Mouse (Mus musculus) left cerebral cortex, adult 18-20 months (tissue): ENCODE data around the gene Nme3. TPM values are rescaled to one million over a fixed set of nuclear protein-coding genes. Genes with fewer than 3 reads are reported as not detected.

Experiments used
- total RNA-seq, 2 experiments: library from RNA; stranded (reverse); gene quantifications; 2 replicates each; pipeline ENCODE4 v1.2.3; 2021

Gene Nme3
- total RNA-seq, 2 experiments from 2014 or later = 51.8 to 54.1 TPM

Other genes with a start within 250 kb of the Nme3 start
- 10 to 100 TPM; 47.3 to 52.7 TPM for gene Slc9a3r2, start 246.2 kb upstream of the Nme3 start, total RNA-seq
- gene Npw, start 238.0 kb upstream of the Nme3 start, total RNA-seq = 1 to 10 TPM; 2.1 TPM
- gene Zfp598, start 226.8 kb upstream of the Nme3 start, total RNA-seq = 10 to 100 TPM; 41.4 to 45.5 TPM
- gene Syngr3, start 206.5 kb upstream of the Nme3 start, total RNA-seq = 100 to 1,000 TPM; 191 to 195 TPM
- gene Gfer, start 200.3 kb upstream of the Nme3 start, total RNA-seq = 10 to 100 TPM; 20.6 to 23.9 TPM
- 1 to 10 TPM; 1.9 to 2.1 TPM for gene Noxo1, start 200.3 kb upstream of the Nme3 start, total RNA-seq
- 10 to 100 TPM; 28.5 to 30.5 TPM for gene Tbl3, start 188.8 kb upstream of the Nme3 start, total RNA-seq
- gene Rnf151, start 178.4 kb upstream of the Nme3 start, total RNA-seq = under 1 TPM in 1 of 2 experiments, not detected in 1; 0.56 TPM
- gene Rps2, start 178.4 kb upstream of the Nme3 start, total RNA-seq = 100 to 1,000 TPM; 268 to 301 TPM
- 100 to 1,000 TPM; 220 to 246 TPM for gene Ndufb10, start 172.0 kb upstream of the Nme3 start, total RNA-seq
- under 1 TPM; 0.40 to 0.65 TPM for gene Rpl3l, start 168.7 kb upstream of the Nme3 start, total RNA-seq
- 10 to 100 TPM; 34.9 to 37.2 TPM for gene Msrb1, start 159.9 kb upstream of the Nme3 start, total RNA-seq
- 1 to 10 TPM in 1 of 2 experiments, under 1 TPM in 1; 0.30 to 1.0 TPM for gene Hs3st6, start 143.5 kb upstream of the Nme3 start, total RNA-seq
- gene Meiob, start 92.2 kb upstream of the Nme3 start, total RNA-seq = not detected
- gene Hagh, start 56.4 kb upstream of the Nme3 start, total RNA-seq = 100 to 1,000 TPM; 136 to 146 TPM
- gene Fahd1, start 46.1 kb upstream of the Nme3 start, total RNA-seq = 10 to 100 TPM; 17.6 to 21.5 TPM
- not detected for gene Igfals, start 30.5 kb upstream of the Nme3 start, total RNA-seq
- 10 to 100 TPM; 30.4 to 31.0 TPM for gene Nubp2, start 10.2 kb upstream of the Nme3 start, total RNA-seq
- 10 to 100 TPM; 60.3 to 60.7 TPM for gene Spsb3, start 9.9 kb upstream of the Nme3 start, total RNA-seq
- gene Eme2, start 1.4 kb upstream of the Nme3 start, total RNA-seq = 10 to 100 TPM; 47.5 to 51.1 TPM
- gene Mrps34, start 1.4 kb upstream of the Nme3 start, total RNA-seq = 10 to 100 TPM; 69.0 to 72.9 TPM
- 100 to 1,000 TPM; 383 to 387 TPM for gene Mapk8ip3, start 40.5 kb downstream of the Nme3 start, total RNA-seq
- gene Jpt2, start 64.2 kb downstream of the Nme3 start, total RNA-seq = 1 to 10 TPM; 4.9 to 5.2 TPM
- 10 to 100 TPM; 29.7 to 30.3 TPM for gene Cramp1l, start 119.3 kb downstream of the Nme3 start, total RNA-seq
- gene Ift140, start 119.6 kb downstream of the Nme3 start, total RNA-seq = 10 to 100 TPM; 20.1 to 20.9 TPM
- gene Tmem204, start 187.1 kb downstream of the Nme3 start, total RNA-seq = 1 to 10 TPM; 8.9 to 9.4 TPM
- gene Telo2, start 219.5 kb downstream of the Nme3 start, total RNA-seq = 10 to 100 TPM; 28.4 to 34.4 TPM
- gene Ptx4, start 224.3 kb downstream of the Nme3 start, total RNA-seq = under 1 TPM; 0.54 to 0.67 TPM
- 10 to 100 TPM; 46.9 to 47.0 TPM for gene Clcn7, start 236.9 kb downstream of the Nme3 start, total RNA-seq